Mouse (Mus musculus) stomach, embryonic 14.5 days (tissue): ENCODE measurements at regions not wholly inside any gene's neighbourhood (a gene's known extent, or its start where the extent isn't known, plus 50 kb on each side); places are given as distances from the start of the nearest gene placed in this dataset.

Experiments
- ATAC-seq: fragments of 200-750 bp; cut with Nextera tagmentation; 2 replicates; pipeline ENCODE4 v1.8.0; 2017; ENCODE audit warnings: low read depth, moderate TSS enrichment; ENCODE audit not compliant: insufficient number of reproducible peaks, insufficient read depth, low FRiP score
- H3K27ac ChIP-seq: fragments of 300-500 bp; sonication (generic); 2 replicates; pipeline ENCODE4 v1.5.1; 2014; ENCODE audit warnings: mild to moderate bottlenecking, low read length, moderate library complexity, mixed read lengths
- H3K27me3 ChIP-seq: fragments of 300-500 bp; sonication (generic); 2 replicates; pipeline ENCODE4 v1.6.1; 2014; ENCODE audit warnings: low read length, control low read depth, mixed read lengths; ENCODE audit not compliant: control insufficient read depth, insufficient read depth
- H3K36me3 ChIP-seq: fragments of 300-500 bp; sonication (generic); 2 replicates; pipeline ENCODE4 v1.6.1; 2014; ENCODE audit warnings: mild to moderate bottlenecking, control low read depth, low read length, moderate library complexity, mixed read lengths; ENCODE audit not compliant: control insufficient read depth, insufficient read depth
- H3K4me1 ChIP-seq: fragments of 300-500 bp; sonication (generic); 2 replicates; pipeline ENCODE4 v1.6.1; 2014; ENCODE audit warnings: low read length, control low read depth, mixed read lengths; ENCODE audit not compliant: control insufficient read depth, insufficient read depth
- H3K4me2 ChIP-seq: fragments of 300-500 bp; sonication (generic); replicated peaks from 2 replicates; pipeline ENCODE4 v1.6.1; 2014; ENCODE audit warnings: low read depth, low read length, control low read depth
- H3K4me3 ChIP-seq: fragments of 300-500 bp; sonication (generic); 2 replicates; pipeline ENCODE4 v1.5.1; 2014; ENCODE audit warnings: low read depth, low read length, control low read depth
- H3K9ac ChIP-seq: fragments of 300-500 bp; sonication (generic); replicated peaks from 2 replicates; pipeline ENCODE4 v1.6.1; 2014; ENCODE audit warnings: low read depth, mild to moderate bottlenecking, control low read depth, low read length, moderate library complexity, mixed read lengths
- H3K9me3 ChIP-seq: fragments of 300-500 bp; sonication (generic); 2 replicates; pipeline ENCODE4 v1.6.1; 2016; ENCODE audit warnings: low read depth, low read length, control low read depth; ENCODE audit not compliant: control insufficient read depth
- WGBS: fragments of 180-500 bp; shearing (Covaris S2); extraction: QIAGEN DNeasy Blood & Tissue Kit; methylation state at CpG from one replicate; pipeline ENCODE4 v1.1.7; 2014; 5-methylcytosine and 5-hydroxymethylcytosine counted together

GRCm38 (mm10) chr1:156997033-156997432, 57.6 kb upstream of the Ralgps2 start:
- no peak for ATAC-seq
- whole genome bisulfite sequencing, result 81% methylated on average over 10 of the region's 10 CpGs
- H3K4me3 ChIP-seq, result no peak overlapping the region
- no peak overlapping the region for H3K9ac ChIP-seq
- H3K27me3 ChIP-seq, result no peaks in the 10 kb centered on the region
- no peaks in the 10 kb centered on the region for H3K9me3 ChIP-seq
- H3K36me3 ChIP-seq, result no peaks in the 10 kb centered on the region
- no peak overlapping the region for H3K27ac ChIP-seq
- H3K4me1 ChIP-seq, result 0 out of 2 replicates have a peak, but pooled peaks cover 3% of the 10 kb centered on the region
- no peak overlapping the region for H3K4me2 ChIP-seq

GRCm38 (mm10) chr1:156996084-156996880, 56.9 kb upstream of the Ralgps2 start:
- WGBS, result 83% methylated on average over 10 of the region's 10 CpGs
- no peak overlapping the region for H3K4me2 ChIP-seq
- no peak overlapping the region for H3K9ac ChIP-seq
- no peaks in the 10 kb centered on the region for H3K27me3 ChIP-seq
- H3K4me1 ChIP-seq, result 0 out of 2 replicates have a peak, but pooled peaks cover 5% of the 10 kb centered on the region
- no peak overlapping the region for H3K4me3 ChIP-seq
- no peaks in the 10 kb centered on the region for H3K36me3 ChIP-seq
- no peak overlapping the region for H3K27ac ChIP-seq
- no peak for ATAC-seq
- H3K9me3 ChIP-seq, result no peaks in the 10 kb centered on the region

DNA sequence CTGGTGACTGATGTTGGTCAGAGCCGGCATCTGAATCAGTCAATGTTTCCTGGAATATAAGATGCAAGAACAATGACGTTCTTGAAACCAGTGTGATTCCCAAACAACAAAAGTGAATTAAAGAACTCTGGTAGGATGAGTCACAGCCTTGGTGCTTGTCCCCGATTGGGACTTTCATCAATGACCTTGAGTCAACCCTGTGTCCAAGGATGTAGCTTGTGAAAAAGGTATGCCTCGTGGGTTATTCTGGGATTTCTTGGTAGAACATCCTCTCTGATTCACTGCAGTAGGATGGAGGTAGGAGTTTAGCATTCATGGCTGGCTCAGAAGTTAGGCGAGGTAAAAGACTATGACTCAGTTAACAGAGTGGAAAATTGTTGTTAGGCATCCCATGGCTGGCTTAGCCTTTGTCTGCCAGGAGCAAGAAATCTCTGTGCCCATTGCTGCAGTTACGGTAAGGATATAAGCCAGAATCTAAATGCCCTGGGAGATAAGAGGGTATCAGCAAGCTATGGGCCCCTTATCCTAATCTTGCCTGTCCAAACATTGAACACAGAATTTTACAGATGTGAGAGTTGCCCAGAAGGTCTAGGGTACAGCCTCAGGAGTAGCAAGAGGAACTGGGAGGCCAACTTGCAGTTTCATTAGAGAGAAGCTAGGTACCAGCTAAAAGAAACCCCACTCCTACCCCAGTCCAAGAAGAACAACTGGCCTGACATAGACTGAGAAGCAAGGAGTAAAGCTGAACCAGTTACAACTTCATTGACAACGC, 55.9 kb upstream of the Ralgps2 start:
- Histone ChIP-seq H3K4me3 (no peak overlapping the region), H3K4me1 (peaks cover 13% of the 10 kb centered on the region; the same call in 1 of the 2 replicates), H3K27me3 (no peaks in the 10 kb centered on the region), H3K4me2 (no peak overlapping the region), H3K36me3 (no peaks in the 10 kb centered on the region), H3K9me3 (no peaks in the 10 kb centered on the region), H3K27ac (no peak overlapping the region), H3K9ac (no peak overlapping the region)
- ATAC-seq, result no peak
- WGBS, result 88% methylated on average over 7 of the region's 7 CpGs

DNA sequence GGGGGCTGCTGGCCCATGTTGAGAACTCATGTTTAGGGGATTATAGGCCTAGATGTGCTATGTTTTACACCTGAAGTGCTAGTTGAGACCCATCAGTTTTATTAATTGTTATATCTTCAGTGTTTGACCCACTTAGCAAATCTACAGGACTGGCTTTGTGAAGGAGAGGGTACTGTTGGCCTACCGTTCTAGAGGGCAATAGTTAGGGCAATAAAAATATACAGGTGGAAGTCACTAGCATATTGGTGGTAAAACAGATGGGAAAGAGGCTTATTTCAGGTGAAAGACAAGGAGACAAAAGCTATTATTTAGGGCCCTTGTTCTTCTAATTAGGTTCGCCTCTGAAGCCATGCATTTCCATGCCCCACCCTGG, 55.2 kb upstream of the Ralgps2 start:
- no peaks in the 10 kb centered on the region for H3K9me3 ChIP-seq
- H3K27me3 ChIP-seq, result no peaks in the 10 kb centered on the region
- no peak overlapping the region for H3K9ac ChIP-seq
- H3K27ac ChIP-seq, result no peak overlapping the region
- no peak for ATAC-seq
- WGBS, result 93% methylated on average over 2 of the region's 2 CpGs
- no peak overlapping the region for H3K4me3 ChIP-seq
- no peak overlapping the region for H3K4me2 ChIP-seq
- peaks cover 13% of the 10 kb centered on the region; the same call in 1 of the 2 replicates for H3K4me1 ChIP-seq
- H3K36me3 ChIP-seq, result no peaks in the 10 kb centered on the region

DNA sequence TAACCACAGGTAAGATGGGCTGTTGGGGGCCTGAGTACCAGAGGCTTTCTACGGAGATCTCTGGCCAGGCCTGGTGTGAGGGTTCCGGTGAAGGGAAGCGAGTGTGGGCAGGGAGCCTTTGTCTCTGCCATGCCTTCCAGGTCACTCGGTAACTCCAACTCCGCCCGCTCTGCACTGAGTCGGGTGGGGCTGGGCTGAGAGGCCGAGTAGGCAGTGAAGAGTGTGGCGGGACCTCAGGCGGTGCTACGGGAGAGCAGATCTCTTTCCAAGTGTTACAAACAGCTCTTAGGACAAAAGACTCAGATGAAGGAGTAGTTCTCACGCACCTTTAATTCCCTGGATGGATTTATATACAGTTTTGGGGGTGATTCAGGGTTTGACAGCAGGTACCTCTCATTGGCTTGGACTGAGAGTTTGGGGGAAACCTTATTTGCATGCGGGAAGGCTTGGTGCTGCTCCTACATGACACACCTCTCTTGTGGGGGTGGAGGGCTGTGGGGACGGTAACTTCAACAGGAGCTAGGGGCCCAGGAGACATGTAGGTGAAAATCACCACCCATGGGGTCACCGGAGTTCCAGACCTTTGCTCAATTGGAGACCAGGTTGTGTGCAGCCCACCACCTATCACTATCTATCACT, 54.7 kb upstream of the Ralgps2 start:
- Histone ChIP-seq H3K27ac (no peak overlapping the region), H3K4me1 (peaks cover 13% of the 10 kb centered on the region; the same call in 1 of the 2 replicates), H3K9ac (no peak overlapping the region), H3K4me2 (no peak overlapping the region), H3K9me3 (no peaks in the 10 kb centered on the region), H3K36me3 (no peaks in the 10 kb centered on the region), H3K4me3 (no peak overlapping the region), H3K27me3 (no peaks in the 10 kb centered on the region)
- 58% methylated on average over 15 of the region's 15 CpGs for WGBS
- ATAC-seq, result peak; percentile 56; the same call in 1 of the 2 replicates

GRCm38 (mm10) chr1:156993105-156993504, 53.7 kb upstream of the Ralgps2 start:
- 84% methylated on average over 3 of the region's 3 CpGs for WGBS
- Histone ChIP-seq H3K27ac (no peak overlapping the region), H3K4me1 (peaks cover 13% of the 10 kb centered on the region; the same call in 1 of the 2 replicates), H3K27me3 (no peaks in the 10 kb centered on the region), H3K9me3 (no peaks in the 10 kb centered on the region), H3K36me3 (no peaks in the 10 kb centered on the region), H3K4me2 (no peak overlapping the region), H3K4me3 (no peak overlapping the region), H3K9ac (no peak overlapping the region)
- no peak for ATAC-seq

DNA sequence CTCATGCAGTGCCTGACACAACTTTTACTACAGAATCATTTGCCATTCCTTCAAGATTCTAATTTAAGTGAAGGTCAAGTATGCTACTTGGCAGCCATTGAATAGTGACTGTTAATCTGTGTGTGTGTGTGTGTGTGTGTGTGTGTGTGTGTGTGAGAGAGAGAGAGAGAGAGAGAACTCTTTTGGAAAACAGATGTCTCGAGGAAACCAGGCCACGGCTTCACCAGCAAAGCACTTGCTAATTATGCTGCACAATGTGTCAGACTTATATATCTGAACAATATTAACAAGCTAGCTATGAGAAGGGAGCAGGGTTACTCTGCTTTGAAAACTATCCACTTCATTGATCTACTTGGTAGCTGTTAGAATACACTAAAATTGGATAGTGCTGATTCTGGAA, 53.1 kb upstream of the Ralgps2 start:
- Histone ChIP-seq H3K4me3 (no peak overlapping the region), H3K27ac (no peak overlapping the region), H3K36me3 (no peaks in the 10 kb centered on the region), H3K4me2 (no peak overlapping the region), H3K4me1 (peaks cover 13% of the 10 kb centered on the region; the same call in 1 of the 2 replicates), H3K27me3 (no peaks in the 10 kb centered on the region), H3K9me3 (no peaks in the 10 kb centered on the region), H3K9ac (no peak overlapping the region)
- no peak for ATAC-seq
- 59% methylated on average over 2 of the region's 2 CpGs for WGBS
